Mouse (Mus musculus) limb, embryonic 14.5 days (tissue): ENCODE measurements around the gene Speer4b. TPM values are rescaled to one million over a fixed set of nuclear protein-coding genes. Genes with fewer than 3 reads are reported as not detected.

Experiments
- ATAC-seq: fragments of 200-750 bp; cut with Nextera tagmentation; 2 replicates; pipeline ENCODE4 v1.8.0; 2017; ENCODE audit warnings: low read depth, moderate number of reproducible peaks, moderate TSS enrichment; ENCODE audit not compliant: low FRiP score
- DNase-seq: peaks from one replicate; pipeline ENCODE4 v3.0.0-alpha.2; 2015; ENCODE audit warnings: low spot score
- H3K27ac ChIP-seq: fragments of 300-500 bp; sonication (generic); replicated peaks from 2 replicates; pipeline ENCODE4 v1.5.1; 2014; ENCODE audit warnings: low read depth, mild to moderate bottlenecking, low read length, moderate library complexity, mixed read lengths
- H3K27me3 ChIP-seq: fragments of 300-500 bp; sonication (generic); 2 replicates; pipeline ENCODE4 v1.6.1; 2014; ENCODE audit warnings: low read length, mixed read lengths; ENCODE audit not compliant: control insufficient read depth, insufficient read depth
- H3K36me3 ChIP-seq: fragments of 300-500 bp; sonication (generic); 2 replicates; pipeline ENCODE4 v1.6.1; 2014; ENCODE audit warnings: mild to moderate bottlenecking, low read length, moderate library complexity, mixed read lengths; ENCODE audit not compliant: control insufficient read depth, insufficient read depth
- H3K4me1 ChIP-seq: fragments of 300-500 bp; sonication (generic); 2 replicates; pipeline ENCODE4 v1.6.1; 2014; ENCODE audit warnings: antibody characterized with exemption, low read length, mixed read lengths; ENCODE audit not compliant: control insufficient read depth, insufficient read depth
- H3K4me2 ChIP-seq: fragments of 300-500 bp; sonication (generic); replicated peaks from 2 replicates; pipeline ENCODE4 v1.6.1; 2014; ENCODE audit warnings: low read depth, mild to moderate bottlenecking, low read length, moderate library complexity; ENCODE audit not compliant: severe bottlenecking
- H3K4me3 ChIP-seq: fragments of 300-500 bp; sonication (generic); replicated peaks from 2 replicates; pipeline ENCODE4 v1.5.1; 2014; ENCODE audit warnings: low read length
- H3K9ac ChIP-seq: fragments of 300-500 bp; sonication (generic); 2 replicates; pipeline ENCODE4 v1.6.1; 2014; ENCODE audit warnings: mild to moderate bottlenecking, low read depth, low read length, moderate library complexity; ENCODE audit not compliant: severe bottlenecking
- H3K9me3 ChIP-seq: fragments of 300-500 bp; sonication (generic); 2 replicates; pipeline ENCODE4 v1.6.1; 2016; ENCODE audit warnings: low read length; ENCODE audit not compliant: control insufficient read depth
- POLR2A ChIP-seq: fragments of 200-500 bp; IDR thresholded peaks from 2 replicates; pipeline ENCODE4 v1.8.0; 2012; ENCODE audit warnings: inconsistent platforms, mild to moderate bottlenecking, moderate library complexity, borderline replicate concordance; ENCODE audit not compliant: insufficient read depth, insufficient read length; ENCODE audit errors: extremely low read depth
- WGBS: fragments of 180-500 bp; shearing (Covaris S2); extraction: QIAGEN DNeasy Blood & Tissue Kit; methylation state at CpG from one replicate; pipeline ENCODE4 v1.1.7; 2014; 5-methylcytosine and 5-hydroxymethylcytosine counted together
- polyA plus RNA-seq, 2 experiments: library from polyadenylated mRNA; depleted of rRNA in 1 of 2; stranded (reverse) in 1 of 2; unstranded in 1 of 2; fragments of >200 nt; fragmentation: Nextera tagmentation in 1 of 2; extraction: Ambion mirVana in 1 of 2; gene quantifications; 2 replicates each; pipeline versions ENCODE4 v1.2.1 to v1.2.3; 2012 to 2014

Gene Speer4b
- polyA plus RNA-seq, 2 experiments: not detected

- no peak overlapping the region for H3K4me2 ChIP-seq
- TF ChIP-seq POLR2A: no peak
- H3K36me3 ChIP-seq: no peaks in the 10 kb centered on the region
- WGBS: 40% methylated on average over 3 of the region's 3 CpGs
- no peaks in the 10 kb centered on the region for H3K9me3 ChIP-seq
- DNase-seq (no peak), ATAC-seq (no peak)
- no peak overlapping the region for H3K9ac ChIP-seq
- H3K27ac ChIP-seq: no peak overlapping the region
- H3K27me3 ChIP-seq: no peaks in the 10 kb centered on the region
- no peaks in the 10 kb centered on the region for H3K4me1 ChIP-seq
- no peak overlapping the region for H3K4me3 ChIP-seq
Measured at GRCm38 (mm10) chr5:27453201-27453845, 47.9 kb downstream of the Speer4b start.
